Mouse (Mus musculus) lung, embryonic 16.5 days (tissue): Measurements from ENCODE around the gene Taf1d. TPM values are rescaled to one million over a fixed set of nuclear protein-coding genes. Genes with fewer than 3 reads are reported as not detected.

Source experiments
- ATAC-seq: fragments of 200-750 bp; cut with Nextera tagmentation; 2 replicates; pipeline ENCODE4 v1.8.0; 2017; ENCODE audit warnings: low read depth, mild to moderate bottlenecking, moderate library complexity
- H3K27ac ChIP-seq: fragments of 300-500 bp; sonication (generic); 2 replicates; pipeline ENCODE4 v1.5.1; 2014; ENCODE audit warnings: mild to moderate bottlenecking, control low read depth, low read length
- H3K27me3 ChIP-seq: fragments of 300-500 bp; sonication (generic); 2 replicates; pipeline ENCODE4 v1.6.1; 2014; ENCODE audit warnings: low read depth, low read length, mixed read lengths; ENCODE audit not compliant: control insufficient read depth, insufficient read depth
- H3K36me3 ChIP-seq: fragments of 300-500 bp; sonication (generic); 2 replicates; pipeline ENCODE4 v1.6.1; 2014; ENCODE audit warnings: low read length; ENCODE audit not compliant: control insufficient read depth, insufficient read depth
- H3K4me1 ChIP-seq: fragments of 300-500 bp; sonication (generic); replicated peaks from 2 replicates; pipeline ENCODE4 v1.6.1; 2014; ENCODE audit warnings: low read length, mixed read lengths; ENCODE audit not compliant: control insufficient read depth, insufficient read depth
- H3K4me2 ChIP-seq: fragments of 300-500 bp; sonication (generic); 2 replicates; pipeline ENCODE4 v1.6.1; 2014; ENCODE audit warnings: low read depth, low read length, control low read depth
- H3K4me3 ChIP-seq: fragments of 300-500 bp; sonication (generic); 2 replicates; pipeline ENCODE4 v1.5.1; 2014; ENCODE audit warnings: mild to moderate bottlenecking, low read length, control low read depth
- H3K9ac ChIP-seq: fragments of 300-500 bp; sonication (generic); 2 replicates; pipeline ENCODE4 v1.6.1; 2014; ENCODE audit warnings: low read length, control low read depth
- H3K9me3 ChIP-seq: fragments of 300-500 bp; sonication (generic); 2 replicates; pipeline ENCODE4 v1.6.1; 2016; ENCODE audit warnings: low read length; ENCODE audit not compliant: control insufficient read depth
- WGBS: fragments of 180-500 bp; shearing (Covaris S2); extraction: QIAGEN DNeasy Blood & Tissue Kit; methylation state at CpG from one replicate; pipeline ENCODE4 v1.1.7; 2014; 5-methylcytosine and 5-hydroxymethylcytosine counted together
- polyA plus RNA-seq: library from polyadenylated mRNA; unstranded; fragments of >200 nt; fragmentation: Nextera tagmentation; extraction: Ambion mirVana; gene quantifications from 2 replicates; pipeline ENCODE4 v1.2.1, GENCODE M21; 2015

The Taf1d gene
- polyA plus RNA-seq, 1 experiment from 2014 or later: 67.0 TPM

DNA sequence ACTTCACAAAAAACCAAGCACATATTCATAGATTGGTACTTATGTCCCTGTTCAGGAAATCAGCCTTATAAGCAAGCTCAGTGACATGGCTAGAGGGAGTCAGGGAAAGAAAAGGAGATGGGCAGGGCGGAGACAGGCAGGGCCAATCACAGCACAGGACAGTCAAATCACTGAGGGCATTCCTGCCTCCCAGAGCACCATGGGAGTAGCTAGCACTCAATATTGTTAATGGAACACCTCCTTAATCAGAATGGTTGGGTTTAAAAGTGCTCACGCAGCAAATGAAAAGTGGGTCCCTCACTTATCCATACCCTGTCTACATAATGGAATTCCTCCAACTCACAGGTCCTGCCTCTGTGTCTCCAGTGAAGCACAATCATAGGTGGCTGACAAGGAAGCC lies 3.1 kb upstream of the Taf1d start:
- no peak overlapping the region for H3K9ac ChIP-seq
- H3K36me3 ChIP-seq: 0 out of 2 replicates have a peak, but pooled peaks cover 3% of the 10 kb centered on the region
- no peak overlapping the region for H3K27ac ChIP-seq
- 74% methylated on average over 2 of the region's 2 CpGs for WGBS
- no peaks in the 10 kb centered on the region for H3K9me3 ChIP-seq
- H3K27me3 ChIP-seq: no peaks in the 10 kb centered on the region
- H3K4me1 ChIP-seq: peaks cover 18% of the 10 kb centered on the region
- H3K4me2 ChIP-seq: no peak overlapping the region
- no peak overlapping the region for H3K4me3 ChIP-seq
- no peak for ATAC-seq

DNA sequence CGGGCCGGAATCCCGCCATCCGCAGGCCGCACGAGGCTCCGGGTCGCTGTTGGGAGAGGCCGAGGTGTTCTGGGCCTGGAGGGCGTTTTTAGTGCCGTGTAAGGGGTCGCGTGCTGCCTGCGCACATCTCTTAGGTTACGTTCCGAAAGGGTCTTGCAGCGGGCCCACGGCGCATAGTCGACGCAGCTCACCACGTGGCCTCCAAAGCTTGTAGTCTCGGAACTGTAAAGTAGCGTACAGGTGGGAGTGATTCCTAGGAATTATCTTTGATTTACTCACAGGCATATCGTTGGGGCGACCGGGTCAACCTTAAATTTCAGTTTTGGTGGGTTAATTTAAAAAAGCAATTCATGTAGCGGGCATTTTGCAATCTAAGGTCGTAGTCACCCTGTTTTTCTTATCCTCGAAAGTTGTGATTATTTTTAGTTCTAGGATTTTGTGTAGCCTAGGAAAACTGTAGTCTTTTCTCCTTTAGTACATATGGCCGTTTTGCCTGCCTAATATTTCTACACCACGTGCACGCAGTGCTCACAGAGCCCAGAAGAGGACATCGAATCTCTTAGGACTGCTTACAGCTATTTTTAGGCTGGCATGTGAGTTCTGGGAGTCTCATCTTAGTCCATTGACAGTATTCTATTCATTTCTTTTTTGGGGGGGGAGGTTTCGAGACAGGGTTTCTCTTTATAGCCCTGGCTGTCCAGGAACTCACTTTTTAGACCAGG lies 545 bp downstream of the Taf1d start, which contains the start of gene 4931406C07Rik:
Gene 4931406C07Rik, minus strand, starts transcription at position 51 of the 722 bp plus-strand sequence.
- Histone ChIP-seq H3K27ac (peak within 1 kb of the TSS; percentile 88), H3K36me3 (peaks cover 18% of the 10 kb centered on the region), H3K9ac (peak within 1 kb of the TSS; percentile 88), H3K4me3 (peak within 1 kb of the TSS; percentile 65), H3K9me3 (no peaks in the 10 kb centered on the region), H3K27me3 (no peaks in the 10 kb centered on the region), H3K4me2 (peak within 1 kb of the TSS; percentile 82), H3K4me1 (peaks cover 23% of the 10 kb centered on the region)
- WGBS: under 1% methylated on average over 35 of the region's 35 CpGs
- ATAC-seq: peak; percentile 67

DNA sequence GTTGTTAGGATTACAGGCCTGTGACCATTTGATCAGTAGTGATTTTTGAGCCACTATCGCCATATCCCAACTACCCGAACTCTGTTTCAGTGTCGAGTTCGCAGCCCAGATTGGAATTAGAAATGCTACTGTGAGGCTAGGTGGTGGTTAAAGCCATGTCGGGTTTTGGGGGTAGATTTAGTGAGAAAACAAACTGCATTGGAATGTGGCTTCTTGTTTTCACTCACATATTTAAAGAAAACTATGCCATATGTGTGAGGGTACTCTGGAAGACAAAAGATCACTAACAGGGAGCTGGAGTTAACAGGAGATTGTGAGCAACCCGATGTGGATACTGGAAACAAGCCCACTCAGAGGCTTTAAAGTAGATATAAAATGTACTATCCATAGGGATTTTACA lies 1.2 kb downstream of the Taf1d start:
- H3K27ac ChIP-seq: no peak overlapping the region
- H3K9ac ChIP-seq: peak overlapping the region; percentile 88
- H3K4me2 ChIP-seq: peak overlapping the region; percentile 82
- no peak for ATAC-seq
- peaks cover 24% of the 10 kb centered on the region for H3K36me3 ChIP-seq
- H3K4me1 ChIP-seq: peaks cover 21% of the 10 kb centered on the region
- no peaks in the 10 kb centered on the region for H3K27me3 ChIP-seq
- peak overlapping the region; percentile 65 for H3K4me3 ChIP-seq
- 4% methylated on average over 6 of the region's 6 CpGs for WGBS
- no peaks in the 10 kb centered on the region for H3K9me3 ChIP-seq

DNA sequence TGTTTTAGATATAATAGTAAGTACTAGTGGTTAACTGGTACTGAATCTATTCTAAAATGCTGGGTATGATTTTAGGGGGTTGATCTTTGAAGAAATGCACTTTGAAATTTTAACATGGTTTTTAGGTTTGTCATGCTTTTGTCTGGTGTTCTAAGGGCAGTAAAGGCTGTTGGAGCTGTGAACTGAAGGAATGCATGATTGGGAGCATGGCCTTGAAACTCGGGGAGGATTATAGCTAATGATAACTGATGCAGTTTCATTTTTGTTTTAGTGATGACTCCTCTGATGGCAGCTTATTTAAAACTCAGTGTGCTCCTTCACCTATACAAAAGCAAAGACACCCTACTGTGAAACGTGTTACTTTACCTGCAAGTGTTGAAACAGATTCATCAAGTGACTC lies 2.2 kb downstream of the Taf1d start:
- H3K4me1 ChIP-seq: peaks cover 21% of the 10 kb centered on the region
- H3K9me3 ChIP-seq: no peaks in the 10 kb centered on the region
- H3K27me3 ChIP-seq: no peaks in the 10 kb centered on the region
- no peak overlapping the region for H3K27ac ChIP-seq
- 37% methylated on average over 2 of the region's 2 CpGs for WGBS
- H3K9ac ChIP-seq: no peak overlapping the region
- no peak overlapping the region for H3K4me3 ChIP-seq
- no peak for ATAC-seq
- peaks cover 30% of the 10 kb centered on the region for H3K36me3 ChIP-seq
- no peak overlapping the region for H3K4me2 ChIP-seq

DNA sequence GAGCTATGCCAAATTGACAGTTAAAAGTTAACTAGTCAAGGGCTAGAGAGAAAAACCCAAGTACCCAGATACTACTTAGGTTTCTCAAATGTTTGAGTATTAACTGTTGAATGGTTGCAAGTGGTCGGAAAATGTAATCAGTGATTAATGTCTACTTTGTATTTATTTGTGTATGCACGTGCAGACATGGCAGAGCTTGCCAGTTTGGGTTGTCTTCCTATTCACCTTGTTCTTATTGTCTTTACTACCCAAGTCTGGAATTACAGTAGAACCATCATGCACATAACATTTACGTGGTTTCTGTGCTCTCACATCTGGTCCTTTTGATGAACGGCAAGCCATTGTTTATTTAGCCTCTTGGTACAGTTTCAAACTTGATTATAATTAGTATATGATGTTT lies 3.4 kb downstream of the Taf1d start:
- no peak overlapping the region for H3K27ac ChIP-seq
- H3K36me3 ChIP-seq: peaks cover 41% of the 10 kb centered on the region
- H3K4me3 ChIP-seq: peak overlapping the region; percentile 13; the same call in 1 of the 2 replicates
- no peaks in the 10 kb centered on the region for H3K27me3 ChIP-seq
- no peak for ATAC-seq
- peaks cover 21% of the 10 kb centered on the region for H3K4me1 ChIP-seq
- peak overlapping the region; percentile 29 for H3K4me2 ChIP-seq
- WGBS: 15% methylated on average over 4 of the region's 4 CpGs
- H3K9me3 ChIP-seq: no peaks in the 10 kb centered on the region
- H3K9ac ChIP-seq: no peak overlapping the region

DNA sequence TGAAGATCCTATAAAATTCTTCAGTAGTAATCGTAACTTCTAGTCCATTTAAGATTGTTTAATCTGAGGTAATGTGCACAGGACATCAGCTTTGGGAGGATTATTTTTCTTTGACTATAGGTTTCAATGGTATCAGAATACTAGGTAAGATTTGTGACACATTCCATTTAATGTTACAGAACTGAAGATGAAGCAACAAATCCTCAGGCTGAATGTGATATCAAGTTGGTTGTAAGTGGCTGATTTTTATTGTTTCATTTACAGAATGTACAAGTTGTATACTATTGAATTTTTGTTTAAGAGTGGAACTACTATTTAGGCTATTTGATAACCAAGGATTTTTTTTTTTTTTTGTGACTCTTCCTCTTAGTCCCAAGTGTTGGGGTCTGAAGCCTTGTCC lies 4.2 kb downstream of the Taf1d start:
- 79% methylated on average over 1 of the region's 1 CpGs for WGBS
- no peak for ATAC-seq
- Histone ChIP-seq H3K9me3 (no peaks in the 10 kb centered on the region), H3K4me1 (peaks cover 21% of the 10 kb centered on the region), H3K27ac (no peak overlapping the region), H3K4me3 (no peak overlapping the region), H3K9ac (no peak overlapping the region), H3K36me3 (peaks cover 48% of the 10 kb centered on the region), H3K4me2 (no peak overlapping the region), H3K27me3 (no peaks in the 10 kb centered on the region)

DNA sequence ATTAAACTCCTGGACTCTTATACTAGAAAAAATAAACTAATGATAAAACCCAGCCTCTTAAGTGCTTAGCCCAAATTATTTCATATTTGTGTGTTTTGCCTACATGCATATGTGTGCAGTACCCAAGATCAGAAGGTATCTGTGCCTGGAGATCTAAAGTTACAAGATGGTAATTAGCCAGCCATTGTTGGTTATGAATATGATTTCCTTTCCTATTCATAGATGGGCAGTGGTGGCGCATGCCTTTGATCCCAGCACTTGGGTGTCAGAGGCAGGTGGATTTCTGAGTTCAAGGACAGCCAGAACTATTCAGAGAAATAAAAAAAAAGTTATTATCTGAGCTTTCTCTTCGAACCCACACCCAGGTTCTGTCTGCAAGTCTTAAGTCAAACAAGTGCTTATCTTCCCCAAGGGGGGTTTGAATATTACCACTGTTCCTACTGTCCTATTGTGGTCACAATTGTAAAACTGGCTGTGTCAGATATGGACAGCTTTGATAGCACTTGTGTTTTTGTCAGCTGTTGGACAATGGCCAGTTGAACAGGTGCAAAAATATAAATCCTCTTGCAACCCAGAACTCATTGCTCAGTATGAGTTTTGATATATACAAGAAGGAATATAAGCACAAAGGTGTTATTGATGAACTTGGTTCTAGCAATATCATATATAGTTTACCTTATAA lies 6.2 kb downstream of the Taf1d start:
- no peak overlapping the region for H3K27ac ChIP-seq
- 79% methylated on average over 2 of the region's 2 CpGs for WGBS
- no peaks in the 10 kb centered on the region for H3K9me3 ChIP-seq
- no peak overlapping the region for H3K4me3 ChIP-seq
- no peak overlapping the region for H3K9ac ChIP-seq
- no peak overlapping the region for H3K4me2 ChIP-seq
- H3K36me3 ChIP-seq: peaks cover 58% of the 10 kb centered on the region
- no peaks in the 10 kb centered on the region for H3K27me3 ChIP-seq
- ATAC-seq: no peak
- peaks cover 18% of the 10 kb centered on the region for H3K4me1 ChIP-seq

DNA sequence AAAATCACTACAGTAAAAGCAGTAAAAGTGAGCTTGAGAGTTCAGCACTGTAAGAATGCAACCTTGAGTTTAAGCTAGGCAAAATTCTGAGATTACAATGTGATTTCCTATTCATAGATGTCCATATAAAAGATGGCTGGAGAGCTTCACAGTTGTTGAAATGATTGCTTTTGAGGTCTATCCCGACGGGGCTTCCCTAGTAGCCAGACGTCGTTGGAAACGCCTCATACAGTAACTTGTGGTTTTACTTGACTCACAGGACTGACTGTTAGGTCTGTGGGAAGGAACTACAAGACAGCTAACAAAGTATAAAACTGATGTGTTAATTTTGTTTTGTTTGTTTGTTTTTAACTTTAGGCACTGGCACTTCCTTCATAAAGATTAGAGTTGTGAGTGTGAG lies 7.6 kb downstream of the Taf1d start:
- no peaks in the 10 kb centered on the region for H3K27me3 ChIP-seq
- H3K9ac ChIP-seq: no peak overlapping the region
- no peaks in the 10 kb centered on the region for H3K9me3 ChIP-seq
- H3K4me2 ChIP-seq: no peak overlapping the region
- H3K4me3 ChIP-seq: no peak overlapping the region
- ATAC-seq: no peak
- peaks cover 61% of the 10 kb centered on the region for H3K36me3 ChIP-seq
- WGBS: 88% methylated on average over 5 of the region's 5 CpGs
- H3K27ac ChIP-seq: no peak overlapping the region
- H3K4me1 ChIP-seq: peaks cover 9% of the 10 kb centered on the region

DNA sequence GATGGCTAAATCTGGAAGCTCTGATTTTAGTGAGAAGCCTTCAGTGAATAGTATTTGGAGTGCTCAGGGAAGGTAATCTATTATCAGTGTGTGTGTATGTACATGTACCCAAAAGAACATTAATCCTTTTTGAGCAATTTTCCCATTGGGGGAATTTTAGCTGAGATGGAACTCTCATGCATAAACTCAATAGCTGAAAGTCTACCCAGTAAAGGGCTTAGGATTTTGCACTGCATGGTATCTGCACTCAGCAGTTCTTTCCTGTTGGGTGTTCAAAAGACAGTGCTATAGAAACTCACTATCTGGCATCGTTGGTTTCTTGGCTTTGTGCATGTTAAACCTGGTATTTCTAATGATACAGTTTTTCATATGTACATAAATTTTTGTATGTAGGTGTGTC lies 8.6 kb downstream of the Taf1d start:
- WGBS: 87% methylated on average over 1 of the region's 1 CpGs
- Histone ChIP-seq H3K27me3 (no peaks in the 10 kb centered on the region), H3K4me2 (no peak overlapping the region), H3K9ac (no peak overlapping the region), H3K4me1 (0 out of 2 replicates have a peak, but pooled peaks cover 1% of the 10 kb centered on the region), H3K27ac (no peak overlapping the region), H3K36me3 (peaks cover 54% of the 10 kb centered on the region), H3K9me3 (no peaks in the 10 kb centered on the region), H3K4me3 (no peak overlapping the region)
- ATAC-seq: no peak
